Mouse (Mus musculus): ENCODE results near the gene Rps4x. TPM values are rescaled to one million over a fixed set of nuclear protein-coding genes. Genes with fewer than 3 reads are reported as not detected.

Gene Rps4x
- total RNA-seq, 4 experiments from 2014 or later = 839 to 1,175 (median 999) TPM

Other genes starting within 250 kb of the Rps4x start
- 10 to 100 TPM in 2 of 4 experiments, 1 to 10 TPM in 2; 7.8 to 15.2 (median 11.5) TPM for gene Rtl5, start 118.1 kb downstream of the Rps4x start, total RNA-seq (2022)
- 10 to 100 TPM; 17.4 to 90.6 (median 27.7) TPM for gene Pin4, start 69.9 kb downstream of the Rps4x start, total RNA-seq (2022)
- gene Ercc6l, start 32.3 kb downstream of the Rps4x start, total RNA-seq (2022) = under 1 TPM; 0.28 to 0.41 (median 0.32) TPM
- 100 to 1,000 TPM in 1 of 4 experiments, 10 to 100 TPM in 1, 1 to 10 TPM in 2; 2.0 to 111 (median 45.5) TPM for gene Cited1, start 62.8 kb upstream of the Rps4x start, total RNA-seq (2022)

All from adrenal gland, adult 8-10 months (tissue).